ENCODE assay signal across 23 mouse cellular contexts in genomic region chr16:43441392-43441791, GRCm38 (mm10).
A peak's percentile ranks its signal among the peaks of the same experiment; 100 is the strongest.
DNase-seq lines count a peak whose midpoint lies in the region; ATAC-seq and TF ChIP-seq lines count a peak whose summit lies in the region.
"Had no signal": no experiment of that assay in that cellular context is flagged by ENCODE, and none has a peak within 500 bp of the region (broad histone marks: within the 10 kb centered on the region; RNA-seq: fewer than 3 reads in every experiment).

No protein-coding gene starts in this region.

- no peak for DNase-seq in heart, embryonic 10.5 days (ENCODE audit: low spot score)
- DNase-seq in heart, postnatal 10 days = no peak
- DNase-seq in heart, postnatal 25 days (ENCODE audit: low spot score) = no peak
- peak; percentile 79 for DNase-seq in heart, postnatal 0 days (ENCODE audit: low spot score)
- DNase-seq: adrenal gland, adult 2 months; adrenal gland, postnatal 14 days; cerebellum, adult 11 months; cerebellum, adult 2 months; cerebellum, adult 9-11 months; cerebellum, postnatal 25 days; forebrain, postnatal 0 days; gastrocnemius, adult 2 months; gastrocnemius, postnatal 14 days; kidney, adult 2 months had no signal

- H3K27ac ChIP-seq in heart, embryonic 10.5 days = peak overlapping the region; percentile 80; the same call in 1 of the 2 replicates
- H3K27ac ChIP-seq in heart, embryonic 14.5 days (replicated peaks in 1 of 2; ENCODE audit: control insufficient read depth in 1 of 2, insufficient read depth in 1 of 2, low read depth in 2 of 2, low read length in 2 of 2) = peak overlapping the region; percentile 39 to 71
- H3K27ac ChIP-seq in heart, postnatal 0 days (ENCODE audit: low read depth) = peak overlapping the region; percentile 33
- H3K27ac ChIP-seq in heart, embryonic 11.5 days (ENCODE audit: low read depth, low read length) = no peak overlapping the region
- H3K27ac ChIP-seq: embryonic facial prominence, embryonic 12.5 days; embryonic facial prominence, embryonic 15.5 days; gastrocnemius, adult 2 months; hindbrain, embryonic 12.5 days; hindbrain, embryonic 15.5 days had no signal

- WGBS in heart, embryonic 10.5 days = 51% methylated on average over 6 of the region's 6 CpGs
- WGBS in heart, embryonic 14.5 days = 22% methylated on average over 6 of the region's 6 CpGs
- WGBS in heart, postnatal 0 days = 29% methylated on average over 6 of the region's 6 CpGs
- 54% methylated on average over 6 of the region's 6 CpGs for WGBS in heart, embryonic 11.5 days (ENCODE audit: insufficient replicate concordance)

- peaks cover 19% of the 10 kb centered on the region; the same call in 1 of the 2 replicates for H3K4me1 ChIP-seq in heart, embryonic 10.5 days
- H3K4me1 ChIP-seq in heart, embryonic 14.5 days (ENCODE audit: control insufficient read depth in 2 of 2, insufficient read depth in 2 of 2, low read length in 2 of 2) = peaks cover 6 to 27% of the 10 kb centered on the region in 2 experiments
- peaks cover 21% of the 10 kb centered on the region; the same call in 1 of the 2 replicates for H3K4me1 ChIP-seq in heart, postnatal 0 days (ENCODE audit: control insufficient read depth, insufficient read depth)
- H3K4me1 ChIP-seq in heart, embryonic 11.5 days (ENCODE audit: control insufficient read depth, insufficient read depth, low read length) = peaks cover 3% of the 10 kb centered on the region; the same call in 1 of the 2 replicates
- H3K4me1 ChIP-seq: embryonic facial prominence, embryonic 12.5 days; embryonic facial prominence, embryonic 15.5 days had no signal

- H3K9ac ChIP-seq in heart, embryonic 14.5 days (ENCODE audit: low read length) = no peak overlapping the region
- H3K9ac ChIP-seq in heart, postnatal 0 days (replicated peaks; ENCODE audit: low read depth, low read length) = no peak overlapping the region
- no peak overlapping the region for H3K9ac ChIP-seq in heart, embryonic 11.5 days (ENCODE audit: low read depth, low read length)
- H3K9ac ChIP-seq: embryonic facial prominence, embryonic 12.5 days; embryonic facial prominence, embryonic 15.5 days; forebrain, postnatal 0 days; hindbrain, embryonic 12.5 days; hindbrain, embryonic 15.5 days had no signal

- no peak for TF ChIP-seq CTCF in heart, postnatal 0 days (IDR thresholded peaks at IDR 0.05; ENCODE audit: low read depth)

- peak; percentile 69; the same call in 1 of the 2 replicates for ATAC-seq in heart, embryonic 14.5 days (ENCODE audit: insufficient number of reproducible peaks, insufficient read depth, low FRiP score, low read depth)
- ATAC-seq in heart, postnatal 0 days (ENCODE audit: insufficient read depth, low read depth) = peak; percentile 78
- ATAC-seq in heart, embryonic 11.5 days (replicated peaks; ENCODE audit: insufficient number of reproducible peaks, low FRiP score, low TSS enrichment) = no peak
- ATAC-seq: CD4-positive, CD25-positive, alpha-beta regulatory T cell, adult 4 months; forebrain, embryonic 14.5 days; forebrain, postnatal 0 days; intestine, postnatal 0 days had no signal

- H3K36me3 ChIP-seq in heart, embryonic 10.5 days = no peaks in the 10 kb centered on the region
- no peaks in the 10 kb centered on the region for H3K36me3 ChIP-seq in heart, embryonic 14.5 days (ENCODE audit: control insufficient read depth, insufficient read depth, low read length)
- H3K36me3 ChIP-seq in heart, postnatal 0 days (replicated peaks; ENCODE audit: control insufficient read depth, insufficient read depth, low read length) = no peaks in the 10 kb centered on the region
- no peaks in the 10 kb centered on the region for H3K36me3 ChIP-seq in heart, embryonic 11.5 days (ENCODE audit: control insufficient read depth, insufficient read depth, low read length)
- H3K36me3 ChIP-seq: embryonic facial prominence, embryonic 12.5 days; embryonic facial prominence, embryonic 15.5 days; hindbrain, embryonic 12.5 days; hindbrain, embryonic 15.5 days had no signal

- no peaks in the 10 kb centered on the region for H3K9me3 ChIP-seq in heart, embryonic 10.5 days
- no peaks in the 10 kb centered on the region for H3K9me3 ChIP-seq in heart, embryonic 14.5 days (ENCODE audit: control insufficient read depth, low read length)
- no peaks in the 10 kb centered on the region for H3K9me3 ChIP-seq in heart, postnatal 0 days (replicated peaks; ENCODE audit: control insufficient read depth, low read length)
- H3K9me3 ChIP-seq in heart, embryonic 11.5 days (replicated peaks; ENCODE audit: control insufficient read depth, low read length) = no peaks in the 10 kb centered on the region
- H3K9me3 ChIP-seq: embryonic facial prominence, embryonic 12.5 days; embryonic facial prominence, embryonic 15.5 days; hindbrain, embryonic 12.5 days; hindbrain, embryonic 15.5 days had no signal

- no peaks in the 10 kb centered on the region for H3K27me3 ChIP-seq in heart, embryonic 10.5 days (ENCODE audit: insufficient read depth, poor library complexity, severe bottlenecking)
- H3K27me3 ChIP-seq in heart, embryonic 14.5 days (ENCODE audit: control insufficient read depth, insufficient read depth, low read length) = no peaks in the 10 kb centered on the region
- H3K27me3 ChIP-seq in heart, postnatal 0 days (ENCODE audit: control insufficient read depth, insufficient read depth, low read length) = no peaks in the 10 kb centered on the region
- H3K27me3 ChIP-seq in heart, embryonic 11.5 days (ENCODE audit: control insufficient read depth, insufficient read depth, low read length) = no peaks in the 10 kb centered on the region
- H3K27me3 ChIP-seq: embryonic facial prominence, embryonic 12.5 days; embryonic facial prominence, embryonic 15.5 days; hindbrain, embryonic 12.5 days; hindbrain, embryonic 15.5 days had no signal

- no peak for TF ChIP-seq EP300 in heart, postnatal 0 days (IDR thresholded peaks at IDR 0.05; ENCODE audit: low read depth)

- H3K4me3 ChIP-seq in heart, embryonic 10.5 days = no peak overlapping the region
- H3K4me3 ChIP-seq in heart, embryonic 14.5 days (ENCODE audit: control insufficient read depth in 1 of 2, insufficient read depth in 1 of 2, low read depth in 1 of 2, low read length in 2 of 2) = no peak overlapping the region
- no peak overlapping the region for H3K4me3 ChIP-seq in heart, postnatal 0 days (ENCODE audit: low read depth, low read length)
- no peak overlapping the region for H3K4me3 ChIP-seq in heart, embryonic 11.5 days (ENCODE audit: low read depth, low read length)
- H3K4me3 ChIP-seq: embryonic facial prominence, embryonic 12.5 days; embryonic facial prominence, embryonic 15.5 days; gastrocnemius, adult 2 months; hindbrain, embryonic 12.5 days; hindbrain, embryonic 15.5 days had no signal

- H3K4me2 ChIP-seq in heart, embryonic 14.5 days (ENCODE audit: low read length) = no peak overlapping the region
- no peak overlapping the region for H3K4me2 ChIP-seq in heart, postnatal 0 days (ENCODE audit: low read depth, low read length)
- no peak overlapping the region for H3K4me2 ChIP-seq in heart, embryonic 11.5 days
- H3K4me2 ChIP-seq: embryonic facial prominence, embryonic 12.5 days; embryonic facial prominence, embryonic 15.5 days; hindbrain, embryonic 12.5 days; hindbrain, embryonic 15.5 days had no signal

- intact Hi-C loops in heart, postnatal 10 days (cut with DNase I) = no loop called here
- intact Hi-C loops in heart, postnatal 25 days (cut with DNase I) = no loop called here
